Mouse (Mus musculus) ES-E14 (cell line): ENCODE data around the gene Ubc. TPM values are rescaled to one million over a fixed set of nuclear protein-coding genes. Genes with fewer than 3 reads are reported as not detected.

Experiments used
- DNase-seq: peaks from one replicate; pipeline ENCODE4 v3.0.0-alpha.2; 2013; ENCODE audit warnings: low read depth, low spot score
- H3K27ac ChIP-seq: 2 replicates; pipeline ENCODE4 v1.5.1; 2012; ENCODE audit warnings: low read depth, mild to moderate bottlenecking, low read length, moderate library complexity, mixed read lengths; ENCODE audit not compliant: poor library complexity, insufficient read depth, severe bottlenecking
- H3K36me3 ChIP-seq: 2 replicates; pipeline ENCODE4 v1.6.1; 2012; ENCODE audit warnings: mild to moderate bottlenecking, low read length, moderate library complexity, mixed read lengths; ENCODE audit not compliant: control insufficient read depth, poor library complexity, insufficient read depth, severe bottlenecking
- H3K4me1 ChIP-seq, 2 experiments: fragments of 150-350 bp in 1 of 2; sonication (generic) in 1 of 2; 2 replicates each; pipeline ENCODE4 v1.6.1; 2012; ENCODE audit warnings: low read length in 2 of 2, mild to moderate bottlenecking in 1 of 2, mixed read lengths in 1 of 2; ENCODE audit not compliant: control insufficient read depth in 2 of 2, insufficient read depth in 2 of 2, poor library complexity in 1 of 2
- H3K4me3 ChIP-seq, 2 experiments: fragments of 150-350 bp in 1 of 2; sonication (generic) in 1 of 2; 2 replicates each; pipeline ENCODE4 v1.5.1; 2012; ENCODE audit warnings: low read length in 2 of 2, low read depth in 1 of 2, mild to moderate bottlenecking in 1 of 2, mixed read lengths in 1 of 2; ENCODE audit not compliant: insufficient read depth in 1 of 2, poor library complexity in 1 of 2, severe bottlenecking in 1 of 2
- H3K9ac ChIP-seq: 2 replicates; pipeline ENCODE4 v1.6.1; 2012; ENCODE audit warnings: low read depth, mild to moderate bottlenecking, low read length, mixed read lengths; ENCODE audit not compliant: poor library complexity, insufficient read depth, severe bottlenecking
- H3K9me3 ChIP-seq: fragments of 150-350 bp; sonication (generic); 2 replicates; pipeline ENCODE4 v1.6.1; 2012; ENCODE audit warnings: low read depth, mild to moderate bottlenecking, low read length; ENCODE audit not compliant: control insufficient read depth, insufficient read depth
- CHD2 ChIP-seq: IDR thresholded peaks from 2 replicates; pipeline ENCODE4 v1.6.1; 2014; ENCODE audit warnings: mild to moderate bottlenecking, low read depth, low read length, inconsistent platforms
- HCFC1 ChIP-seq: IDR thresholded peaks from 2 replicates; pipeline ENCODE4 v1.6.1; 2012; ENCODE audit warnings: low read length, inconsistent platforms, borderline replicate concordance; ENCODE audit not compliant: insufficient read depth
- MAFK ChIP-seq: IDR thresholded peaks from 2 replicates; pipeline ENCODE4 v1.6.1; 2014; ENCODE audit warnings: mild to moderate bottlenecking, low read depth, low read length, inconsistent platforms; ENCODE audit not compliant: insufficient read depth
- ZC3H11A ChIP-seq: IDR thresholded peaks from 2 replicates; pipeline ENCODE4 v1.6.1; 2012; ENCODE audit warnings: low read depth, mild to moderate bottlenecking, inconsistent platforms, low read length, borderline replicate concordance
- ZNF384 ChIP-seq: IDR thresholded peaks from 2 replicates; pipeline ENCODE4 v1.6.1; 2012; ENCODE audit warnings: low read depth, low read length, inconsistent platforms
- in situ Hi-C, 2 experiments: fragments of 600-800 bp; cut with MboI; formaldehyde crosslinking; loops; one replicate each; pipeline ENCODE4 v1.15.1; 2025; ENCODE audit warnings: low sequenced_read_pairs in 2 of 2, inconsistent platforms in 1 of 2; ENCODE audit not compliant: unreplicated experiment in 2 of 2
- total RNA-seq: library from RNA; depleted of rRNA; stranded (reverse); fragments of 300-350 nt; gene quantifications from 2 replicates; pipeline ENCODE4 v1.2.3, GENCODE M21; 2012

The Ubc gene
- total RNA-seq, 1 experiment: 1,120 TPM

- Histone ChIP-seq H3K9ac (no peak overlapping the region), H3K4me1 (peaks cover 0 to 9% of the 10 kb centered on the region in 2 experiments; a peak in 1 of 4 replicates), H3K36me3 (peaks cover 36% of the 10 kb centered on the region), H3K27ac (no peak overlapping the region), H3K9me3 (no peaks in the 10 kb centered on the region), H3K4me3 (no peak overlapping the region)
- TF ChIP-seq HCFC1 (no peak), ZNF384 (no peak), ZC3H11A (peak; percentile 56), CHD2 (no peak)
- peak; percentile 72 for DNase-seq
- in situ Hi-C loops: no loop called here
Observed at GRCm38 (mm10) chr5:125411972-125412530, 22.0 kb upstream of the Ubc start.

GRCm38 (mm10) chr5:125409348-125410090 is 19.5 kb upstream of the Ubc start:
- peak overlapping the region; percentile 53 to 56 for H3K4me3 ChIP-seq
- H3K27ac ChIP-seq: no peak overlapping the region; the same call in 1 of the 2 replicates
- peak overlapping the region; percentile 63 for H3K9ac ChIP-seq
- TF ChIP-seq ZNF384 (peak; percentile 97), ZC3H11A (no peak), MAFK (peak; percentile 92)
- peaks cover 10% of the 10 kb centered on the region for H3K36me3 ChIP-seq
- in situ Hi-C loops: no loop called here
- H3K4me1 ChIP-seq: peaks cover 0 to 9% of the 10 kb centered on the region in 2 experiments; a peak in 1 of 4 replicates
- no peaks in the 10 kb centered on the region for H3K9me3 ChIP-seq
- DNase-seq: no peak

DNA sequence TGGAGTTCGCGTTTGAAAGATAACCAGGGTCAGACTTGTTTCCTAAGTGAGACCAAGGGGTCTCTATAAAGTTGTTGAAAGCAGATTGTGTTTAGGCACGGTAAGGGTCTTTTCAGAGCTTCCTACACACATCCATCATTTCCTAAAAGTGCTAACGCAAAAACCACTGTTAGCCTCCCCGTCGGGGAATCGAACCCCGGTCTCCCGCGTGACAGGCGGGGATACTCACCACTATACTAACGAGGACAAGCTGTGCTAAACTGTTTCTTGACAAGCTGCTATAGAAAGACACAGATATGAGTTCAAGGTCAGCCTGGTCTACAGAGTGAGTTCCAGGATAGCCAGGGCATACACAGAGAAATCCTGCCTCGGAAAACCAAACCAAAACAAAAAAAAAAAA is 18.8 kb upstream of the Ubc start:
- peak; percentile 81 for DNase-seq
- peak overlapping the region; percentile 53 to 56 for H3K4me3 ChIP-seq
- peaks cover 6% of the 10 kb centered on the region; the same call in 1 of the 2 replicates for H3K36me3 ChIP-seq
- no peak overlapping the region; the same call in 1 of the 2 replicates for H3K27ac ChIP-seq
- H3K4me1 ChIP-seq: peaks cover 0 to 9% of the 10 kb centered on the region in 2 experiments; a peak in 1 of 4 replicates
- in situ Hi-C loops: no loop called here
- TF ChIP-seq ZC3H11A: no peak
- TF ChIP-seq CHD2: no peak
- TF ChIP-seq MAFK: peak; percentile 92
- 0 out of 2 replicates have a peak, but pooled peaks have one; percentile 38 for TF ChIP-seq HCFC1
- TF ChIP-seq ZNF384: no peak
- peak overlapping the region; percentile 63 for H3K9ac ChIP-seq
- no peaks in the 10 kb centered on the region for H3K9me3 ChIP-seq

DNA sequence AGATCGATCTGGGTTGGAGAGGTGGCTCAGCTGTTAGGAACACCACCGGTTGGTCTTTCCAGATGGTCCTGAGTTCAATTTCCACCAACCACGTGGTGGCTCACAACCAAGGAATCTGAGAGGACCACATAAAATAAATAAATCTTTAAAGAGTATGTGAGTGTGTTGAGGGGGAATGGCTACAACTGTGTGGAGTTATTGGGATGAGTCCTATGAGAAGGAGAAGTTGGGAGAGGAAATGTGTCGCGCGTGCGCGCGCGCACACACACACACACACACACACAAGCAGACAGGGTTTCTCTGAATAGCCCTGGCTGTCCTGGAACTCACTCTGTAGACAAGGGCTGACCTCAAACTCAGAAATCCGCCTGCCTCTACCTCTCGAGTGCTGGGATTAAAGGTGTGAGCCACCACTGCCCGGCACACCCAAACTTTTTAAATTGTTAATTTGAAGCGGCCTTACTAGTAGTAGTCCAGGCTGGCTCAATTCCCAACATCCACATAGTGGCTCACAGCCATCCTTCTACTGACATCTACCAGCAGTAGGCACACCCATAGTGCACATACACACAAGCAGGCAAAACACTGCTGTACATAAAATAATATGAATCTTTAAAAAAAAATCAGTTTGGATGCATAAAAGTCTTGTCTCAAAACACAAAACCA is 18.0 kb upstream of the Ubc start:
- Histone ChIP-seq H3K4me3 (no peak overlapping the region), H3K9ac (no peak overlapping the region), H3K4me1 (peaks cover 0 to 15% of the 10 kb centered on the region in 2 experiments; a peak in 1 of 4 replicates), H3K36me3 (no peaks in the 10 kb centered on the region), H3K9me3 (no peaks in the 10 kb centered on the region), H3K27ac (no peak overlapping the region)
- TF ChIP-seq HCFC1 (no peak), ZNF384 (no peak), ZC3H11A (no peak), MAFK (no peak), CHD2 (no peak)
- no peak for DNase-seq
- in situ Hi-C loops: no loop called here
